Mouse (Mus musculus) mature B cell (primary cell): ENCODE results near the gene Mrgprg.

Source experiments
- in situ Hi-C: fragments of 300-500 bp; cut with MboI; formaldehyde crosslinking; loops from 2 replicates; pipeline ENCODE4 v1.14.3; 2019

Gene Mrgprg

GRCm38 (mm10) chr7:143756125-143757026 is 10.4 kb downstream of the Mrgprg start, which contains the start of gene Osbpl5:
Gene Osbpl5, minus strand, starts transcription at chr7:143756985.
- in situ Hi-C loops: no loop called here

GRCm38 (mm10) chr7:143755357-143756124 is 11.3 kb downstream of the Mrgprg start:
- in situ Hi-C loops: no loop called here

- in situ Hi-C loops: loop anchor here (5.0 kb wide), 1 partner anchor 47 kb away; no protein-coding TSS in a partner anchor
These were observed 12.6 kb downstream of the Mrgprg start for GRCm38 (mm10) chr7:143753990-143754715.

- in situ Hi-C loops: loop anchor here (5.0 kb wide), 1 partner anchor 45 kb away; no protein-coding TSS in a partner anchor
These were observed 14.2 kb downstream of the Mrgprg start for GRCm38 (mm10) chr7:143752606-143753005.

- in situ Hi-C loops: loop anchor here (5.0 kb wide), 1 partner anchor 45 kb away; no protein-coding TSS in a partner anchor
These were observed 14.7 kb downstream of the Mrgprg start for GRCm38 (mm10) chr7:143752056-143752455.

GRCm38 (mm10) chr7:143751380-143751779 is 15.4 kb downstream of the Mrgprg start:
- in situ Hi-C loops: loop anchor here (5.0 kb wide), 1 partner anchor 44 kb away; no protein-coding TSS in a partner anchor

- in situ Hi-C loops: no loop called here
These were observed 17.7 kb downstream of the Mrgprg start for GRCm38 (mm10) chr7:143749045-143749444.

GRCm38 (mm10) chr7:143748041-143748868 is 18.5 kb downstream of the Mrgprg start:
- in situ Hi-C loops: no loop called here

GRCm38 (mm10) chr7:143740653-143741052 is 26.1 kb downstream of the Mrgprg start:
- in situ Hi-C loops: no loop called here

- in situ Hi-C loops: no loop called here
These were observed 27.0 kb downstream of the Mrgprg start for GRCm38 (mm10) chr7:143739511-143740461.

GRCm38 (mm10) chr7:143738601-143739006 is 28.2 kb downstream of the Mrgprg start:
- in situ Hi-C loops: no loop called here

GRCm38 (mm10) chr7:143738194-143738593 is 28.6 kb downstream of the Mrgprg start:
- in situ Hi-C loops: no loop called here

GRCm38 (mm10) chr7:143733746-143734145 is 33.0 kb downstream of the Mrgprg start:
- in situ Hi-C loops: no loop called here

GRCm38 (mm10) chr7:143729886-143730285 is 36.9 kb downstream of the Mrgprg start:
- in situ Hi-C loops: no loop called here

GRCm38 (mm10) chr7:143726396-143726795 is 40.4 kb downstream of the Mrgprg start:
- in situ Hi-C loops: no loop called here

- in situ Hi-C loops: no loop called here
These were observed 43.0 kb downstream of the Mrgprg start for GRCm38 (mm10) chr7:143723841-143724240.

GRCm38 (mm10) chr7:143722646-143723045 is 44.1 kb downstream of the Mrgprg start:
- in situ Hi-C loops: no loop called here

GRCm38 (mm10) chr7:143717811-143718210 is 49.0 kb downstream of the Mrgprg start:
- in situ Hi-C loops: no loop called here
